Mouse (Mus musculus): ENCODE results near the gene Phc2. TPM values are rescaled to one million over a fixed set of nuclear protein-coding genes. Genes with fewer than 3 reads are reported as not detected.

Gene Phc2
- total and polyA plus RNA-seq, 3 experiments, result 34.3 to 46.3 (median 39.7) TPM

- intact Hi-C loops (cut with DNase I), result no loop called here
- H3K4me3 ChIP-seq, result no peak overlapping the region
- no peak for DNase-seq
- peaks cover 35% of the 10 kb centered on the region for H3K4me1 ChIP-seq (ENCODE audit: control insufficient read depth, insufficient read depth, low read length)
- peaks cover 7% of the 10 kb centered on the region for H3K36me3 ChIP-seq (ENCODE audit: control insufficient read depth, insufficient read depth, low read length)
- H3K79me2 ChIP-seq (replicated peaks; ENCODE audit: control insufficient read depth, insufficient read depth, low read length), result peaks cover 7% of the 10 kb centered on the region
- H3K9ac ChIP-seq (ENCODE audit: low read depth, low read length), result no peak overlapping the region
- no peaks in the 10 kb centered on the region for H3K27me3 ChIP-seq (ENCODE audit: control insufficient read depth, insufficient read depth, low read length)
- H3K27ac ChIP-seq, result no peak overlapping the region
- TF ChIP-seq POLR2A (IDR thresholded peaks at IDR 0.05; ENCODE audit: insufficient read depth, low read depth, low read length) (no peak), CTCF (IDR thresholded peaks at IDR 0.05) (no peak), EP300 (IDR thresholded peaks at IDR 0.05; ENCODE audit: insufficient read depth, low read depth, low read length) (no peak)
- 62% methylated on average over 14 of the region's 14 CpGs for WGBS
These were observed 83.5 kb downstream of the Phc2 start for GRCm38 (mm10) chr4:128737825-128738610.

- intact Hi-C loops (cut with DNase I), result no loop called here
- TF ChIP-seq POLR2A (IDR thresholded peaks at IDR 0.05; ENCODE audit: insufficient read depth, low read depth, low read length) (no peak), CTCF (IDR thresholded peaks at IDR 0.05) (no peak), EP300 (IDR thresholded peaks at IDR 0.05; ENCODE audit: insufficient read depth, low read depth, low read length) (no peak)
- H3K4me3 ChIP-seq, result no peak overlapping the region
- H3K79me2 ChIP-seq (replicated peaks; ENCODE audit: control insufficient read depth, insufficient read depth, low read length), result peaks cover 3% of the 10 kb centered on the region
- peaks cover 2% of the 10 kb centered on the region; the same call in 1 of the 2 replicates for H3K36me3 ChIP-seq (ENCODE audit: control insufficient read depth, insufficient read depth, low read length)
- H3K4me1 ChIP-seq (ENCODE audit: control insufficient read depth, insufficient read depth, low read length), result peaks cover 16% of the 10 kb centered on the region
- H3K9ac ChIP-seq (ENCODE audit: low read depth, low read length), result no peak overlapping the region
- no peaks in the 10 kb centered on the region for H3K27me3 ChIP-seq (ENCODE audit: control insufficient read depth, insufficient read depth, low read length)
- no peak overlapping the region for H3K27ac ChIP-seq
- 44% methylated on average over 1 of the region's 1 CpGs for WGBS
- DNase-seq, result no peak
These were observed 86.4 kb downstream of the Phc2 start for GRCm38 (mm10) chr4:128740878-128741277.

DNA sequence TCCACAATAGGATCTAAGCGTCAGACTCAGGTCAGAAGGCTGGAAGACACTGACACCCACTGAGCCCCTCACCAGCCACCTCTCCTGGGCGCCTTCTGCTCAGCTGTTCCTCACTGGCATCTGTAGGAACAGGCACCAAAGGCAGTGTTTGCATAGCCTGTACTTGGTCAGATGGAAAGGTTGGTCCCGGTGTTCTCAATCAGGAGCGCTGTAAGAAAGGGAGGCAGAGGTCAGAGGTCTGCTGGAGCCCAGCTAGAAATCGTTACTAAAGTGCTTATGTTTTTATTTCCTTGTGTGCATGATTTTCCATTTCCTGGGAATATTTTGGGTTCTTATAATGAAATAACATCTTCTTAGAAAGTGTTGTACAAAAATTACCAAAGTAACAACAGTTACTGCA, 87.4 kb downstream of the Phc2 start:
- WGBS, result 53% methylated on average over 5 of the region's 5 CpGs

DNA sequence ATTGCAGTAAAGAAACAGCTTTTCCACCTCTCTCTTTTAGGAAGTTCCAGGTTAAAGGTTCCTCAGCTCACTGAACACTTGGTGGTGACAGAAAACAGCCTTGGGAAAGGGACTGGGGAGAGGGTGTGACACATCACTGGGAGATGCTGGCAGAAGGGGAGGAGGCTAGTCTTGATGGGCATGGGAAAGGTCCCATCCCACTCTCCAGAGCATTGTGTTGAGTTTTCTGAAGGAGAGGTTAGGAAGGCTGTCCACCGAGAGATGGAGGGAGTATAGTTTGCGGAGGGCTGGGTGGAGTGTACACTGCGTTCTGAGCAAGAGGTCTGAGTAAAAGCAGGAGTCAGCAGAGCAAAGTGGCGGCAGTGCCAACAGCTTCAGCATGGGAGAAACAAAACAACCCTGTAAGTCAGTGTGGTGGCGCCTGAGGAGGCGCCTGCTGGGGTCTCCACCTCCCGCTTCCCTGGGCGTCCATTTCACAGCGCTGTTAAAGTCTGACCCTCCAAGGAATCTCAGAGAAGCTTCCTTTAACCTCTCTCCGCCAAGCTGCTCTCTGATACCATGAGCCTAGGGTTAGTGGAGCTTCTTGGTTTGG, 88.0 kb downstream of the Phc2 start:
- 74% methylated on average over 10 of the region's 10 CpGs for WGBS
- Histone ChIP-seq H3K4me3 (no peak overlapping the region), H3K36me3 (ENCODE audit: control insufficient read depth, insufficient read depth, low read length) (no peaks in the 10 kb centered on the region), H3K9ac (ENCODE audit: low read depth, low read length) (no peak overlapping the region), H3K4me1 (ENCODE audit: control insufficient read depth, insufficient read depth, low read length) (peaks cover 6% of the 10 kb centered on the region), H3K79me2 (replicated peaks; ENCODE audit: control insufficient read depth, insufficient read depth, low read length) (peaks cover 3% of the 10 kb centered on the region; the same call in 1 of the 2 replicates), H3K27ac (no peak overlapping the region), H3K27me3 (ENCODE audit: control insufficient read depth, insufficient read depth, low read length) (no peaks in the 10 kb centered on the region)
- no peak for DNase-seq
- TF ChIP-seq EP300 (IDR thresholded peaks at IDR 0.05; ENCODE audit: insufficient read depth, low read depth, low read length), result no peak
- TF ChIP-seq CTCF (IDR thresholded peaks at IDR 0.05), result no peak
- no peak for TF ChIP-seq POLR2A (IDR thresholded peaks at IDR 0.05; ENCODE audit: insufficient read depth, low read depth, low read length)
- intact Hi-C loops (cut with DNase I), result no loop called here

More for the DNA sequence above, 87.4 kb downstream of the Phc2 start:
- DNase-seq, result no peak
- TF ChIP-seq CTCF (IDR thresholded peaks at IDR 0.05), result no peak
- Histone ChIP-seq H3K27ac (no peak overlapping the region), H3K27me3 (ENCODE audit: control insufficient read depth, insufficient read depth, low read length) (no peaks in the 10 kb centered on the region), H3K4me1 (ENCODE audit: control insufficient read depth, insufficient read depth, low read length) (peaks cover 11% of the 10 kb centered on the region), H3K9ac (ENCODE audit: low read depth, low read length) (no peak overlapping the region), H3K79me2 (replicated peaks; ENCODE audit: control insufficient read depth, insufficient read depth, low read length) (peaks cover 3% of the 10 kb centered on the region; the same call in 1 of the 2 replicates), H3K4me3 (no peak overlapping the region), H3K36me3 (ENCODE audit: control insufficient read depth, insufficient read depth, low read length) (no peaks in the 10 kb centered on the region)
- intact Hi-C loops (cut with DNase I), result no loop called here

DNA sequence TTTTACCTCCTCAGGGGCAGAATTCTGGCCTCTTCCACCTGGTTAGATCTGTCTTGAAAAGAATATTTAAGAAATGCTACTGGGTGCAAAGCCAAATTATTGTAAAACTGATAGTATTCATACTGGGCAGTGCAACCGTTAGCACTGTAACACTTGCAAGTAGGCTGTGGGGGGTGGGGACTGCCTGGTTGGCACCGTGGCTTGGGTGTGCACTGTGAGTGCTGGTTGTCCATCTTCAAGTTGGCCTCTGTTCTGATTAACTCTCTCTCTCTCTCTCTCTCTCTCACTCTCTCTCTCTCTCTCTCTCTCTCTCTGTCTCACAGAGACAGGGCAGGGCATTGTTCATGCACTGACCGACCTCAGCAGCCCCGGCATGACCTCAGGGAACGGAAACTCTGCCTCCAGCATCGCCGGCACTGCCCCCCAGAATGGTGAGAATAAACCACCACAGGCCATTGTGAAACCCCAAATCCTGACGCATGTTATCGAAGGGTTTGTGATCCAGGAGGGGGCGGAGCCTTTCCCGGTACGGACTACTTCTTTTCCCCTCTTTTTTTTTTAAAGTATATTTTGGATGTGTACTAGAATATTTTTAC, 88.6 kb downstream of the Phc2 start:
- DNase-seq, result no peak
- Histone ChIP-seq H3K36me3 (ENCODE audit: control insufficient read depth, insufficient read depth, low read length) (no peaks in the 10 kb centered on the region), H3K9ac (ENCODE audit: low read depth, low read length) (no peak overlapping the region), H3K4me1 (ENCODE audit: control insufficient read depth, insufficient read depth, low read length) (peaks cover 5% of the 10 kb centered on the region), H3K27ac (no peak overlapping the region), H3K27me3 (ENCODE audit: control insufficient read depth, insufficient read depth, low read length) (no peaks in the 10 kb centered on the region), H3K79me2 (replicated peaks; ENCODE audit: control insufficient read depth, insufficient read depth, low read length) (peaks cover 3% of the 10 kb centered on the region; the same call in 1 of the 2 replicates), H3K4me3 (no peak overlapping the region)
- intact Hi-C loops (cut with DNase I), result no loop called here
- TF ChIP-seq EP300 (IDR thresholded peaks at IDR 0.05; ENCODE audit: insufficient read depth, low read depth, low read length), result no peak
- no peak for TF ChIP-seq POLR2A (IDR thresholded peaks at IDR 0.05; ENCODE audit: insufficient read depth, low read depth, low read length)
- no peak for TF ChIP-seq CTCF (IDR thresholded peaks at IDR 0.05)
- WGBS, result 50% methylated on average over 12 of the region's 12 CpGs

DNA sequence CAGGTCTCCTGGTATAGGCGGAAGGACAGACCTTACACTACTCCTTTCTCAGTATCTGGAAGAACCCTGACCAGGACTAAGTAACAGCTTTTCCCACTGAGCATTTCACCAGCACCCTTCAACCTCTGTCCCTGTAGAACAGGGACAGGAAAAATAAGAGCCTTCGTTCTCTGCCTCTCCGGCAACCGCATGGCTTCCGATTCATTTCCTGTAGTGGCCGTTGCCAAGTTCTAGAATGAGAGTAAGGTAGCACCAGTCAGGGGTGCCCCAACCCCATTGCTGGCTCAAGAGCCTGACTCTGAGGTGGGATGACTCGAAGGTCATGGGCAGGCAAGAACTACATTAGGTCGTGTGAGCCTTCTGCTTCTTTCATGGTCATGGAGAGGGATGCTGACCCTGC, 90.7 kb downstream of the Phc2 start:
- TF ChIP-seq EP300 (IDR thresholded peaks at IDR 0.05; ENCODE audit: insufficient read depth, low read depth, low read length), result no peak
- TF ChIP-seq CTCF (IDR thresholded peaks at IDR 0.05), result no peak
- TF ChIP-seq POLR2A (IDR thresholded peaks at IDR 0.05; ENCODE audit: insufficient read depth, low read depth, low read length), result no peak
- peaks cover 1% of the 10 kb centered on the region; the same call in 1 of the 2 replicates for H3K79me2 ChIP-seq (replicated peaks; ENCODE audit: control insufficient read depth, insufficient read depth, low read length)
- H3K4me3 ChIP-seq, result no peak overlapping the region
- DNase-seq, result no peak
- no peak overlapping the region for H3K9ac ChIP-seq (ENCODE audit: low read depth, low read length)
- 58% methylated on average over 8 of the region's 8 CpGs for WGBS
- no peaks in the 10 kb centered on the region for H3K27me3 ChIP-seq (ENCODE audit: control insufficient read depth, insufficient read depth, low read length)
- intact Hi-C loops (cut with DNase I), result no loop called here
- H3K27ac ChIP-seq, result no peak overlapping the region
- peaks cover 5% of the 10 kb centered on the region for H3K4me1 ChIP-seq (ENCODE audit: control insufficient read depth, insufficient read depth, low read length)
- H3K36me3 ChIP-seq (ENCODE audit: control insufficient read depth, insufficient read depth, low read length), result no peaks in the 10 kb centered on the region
